Mouse (Mus musculus): ENCODE results near the gene Defb3. TPM values are rescaled to one million over a fixed set of nuclear protein-coding genes. Genes with fewer than 3 reads are reported as not detected.
"Not testable (repeated sequence)": the region's sequence is repeated elsewhere in the genome, so short reads cannot be mapped to it uniquely, and the experiment has no call there.

Gene Defb3
- polyA plus RNA-seq (2016; fragmentation: Nextera tagmentation; extraction: Ambion mirVana): not detected in 2 replicates

GRCm38 (mm10) chr8:19293060-19293459 is at the start of gene Defb3:
TSS of gene Defb3 (plus strand) at chr8:19293360.
- not testable (repeated sequence) for ATAC-seq (ENCODE audit: insufficient number of reproducible peaks, insufficient read depth, low FRiP score, low TSS enrichment, low read depth); H3K27ac ChIP-seq; H3K4me1 ChIP-seq (replicated peaks); H3K27me3 ChIP-seq; H3K4me3 ChIP-seq (replicated peaks); H3K36me3 ChIP-seq; H3K4me2 ChIP-seq; H3K9me3 ChIP-seq; H3K9ac ChIP-seq (replicated peaks)
- WGBS: 52% methylated on average over 2 of the region's 2 CpGs

- no peak within 1 kb of the TSS for H3K9ac ChIP-seq (replicated peaks)
- 89% methylated on average over 5 of the region's 5 CpGs for WGBS
- no peaks in the 10 kb centered on the region for H3K4me1 ChIP-seq (replicated peaks)
- H3K27me3 ChIP-seq: no peaks in the 10 kb centered on the region
- no peak within 1 kb of the TSS for H3K4me3 ChIP-seq (replicated peaks)
- H3K9me3 ChIP-seq: 0 out of 2 replicates have a peak, but pooled peaks cover 5% of the 10 kb centered on the region
- ATAC-seq (ENCODE audit: insufficient number of reproducible peaks, insufficient read depth, low FRiP score, low TSS enrichment, low read depth): no peak
- H3K36me3 ChIP-seq: no peaks in the 10 kb centered on the region
- H3K4me2 ChIP-seq: no peak within 1 kb of the TSS
- H3K27ac ChIP-seq: no peak within 1 kb of the TSS
These were observed 45.9 kb upstream of the Defb3 start, which contains the start of gene Defb5 for GRCm38 (mm10) chr8:19247280-19247679. TSS of gene Defb5 (plus strand) at chr8:19247580.

DNA sequence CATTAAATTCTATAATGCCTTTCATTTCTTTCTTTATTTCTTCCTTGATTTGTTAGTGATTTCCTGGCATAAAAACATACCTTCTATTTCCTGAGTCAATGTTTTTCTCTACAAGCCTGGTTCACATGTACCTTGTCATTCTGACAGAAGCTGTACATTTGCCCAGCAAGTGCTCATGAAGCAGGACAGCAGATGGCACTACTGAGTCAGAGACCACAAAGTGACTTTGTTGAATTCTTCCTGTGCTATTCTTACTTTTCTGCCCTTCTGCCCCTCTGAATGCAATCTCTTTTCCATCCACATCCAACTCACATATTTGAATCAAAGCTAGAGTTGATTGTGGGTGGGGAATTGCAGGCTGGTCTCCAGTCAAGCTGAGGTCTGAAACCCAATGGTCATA is 35.0 kb upstream of the Defb3 start:
- Histone ChIP-seq H3K4me1 (replicated peaks) (no peaks in the 10 kb centered on the region), H3K9ac (replicated peaks) (no peak overlapping the region), H3K27me3 (no peaks in the 10 kb centered on the region), H3K4me3 (replicated peaks) (no peak overlapping the region), H3K27ac (no peak overlapping the region), H3K9me3 (0 out of 2 replicates have a peak, but pooled peaks cover 11% of the 10 kb centered on the region), H3K36me3 (no peaks in the 10 kb centered on the region), H3K4me2 (no peak overlapping the region)
- no peak for ATAC-seq (ENCODE audit: insufficient number of reproducible peaks, insufficient read depth, low FRiP score, low TSS enrichment, low read depth)

- Histone ChIP-seq H3K27ac (no peak overlapping the region), H3K9ac (replicated peaks) (no peak overlapping the region), H3K4me2 (no peak overlapping the region), H3K4me1 (replicated peaks) (no peaks in the 10 kb centered on the region), H3K9me3 (0 out of 2 replicates have a peak, but pooled peaks cover 3% of the 10 kb centered on the region), H3K36me3 (no peaks in the 10 kb centered on the region), H3K4me3 (replicated peaks) (no peak overlapping the region), H3K27me3 (no peaks in the 10 kb centered on the region)
- no peak for ATAC-seq (ENCODE audit: insufficient number of reproducible peaks, insufficient read depth, low FRiP score, low TSS enrichment, low read depth)
- 40% methylated on average over 3 of the region's 3 CpGs for WGBS
These were observed 33.5 kb upstream of the Defb3 start for GRCm38 (mm10) chr8:19259667-19260066.

- not testable (repeated sequence) for ATAC-seq (ENCODE audit: insufficient number of reproducible peaks, insufficient read depth, low FRiP score, low TSS enrichment, low read depth)
These were observed 5.2 kb downstream of the Defb3 start for GRCm38 (mm10) chr8:19298361-19298760.

GRCm38 (mm10) chr8:19331836-19332235 is 38.7 kb downstream of the Defb3 start:
- Histone ChIP-seq H3K27me3 (no peaks in the 10 kb centered on the region), H3K36me3 (no peaks in the 10 kb centered on the region), H3K9ac (replicated peaks) (no peak overlapping the region), H3K4me3 (replicated peaks) (no peak overlapping the region), H3K4me2 (no peak overlapping the region), H3K4me1 (replicated peaks) (no peaks in the 10 kb centered on the region), H3K9me3 (no peaks in the 10 kb centered on the region; the same call in 1 of the 2 replicates), H3K27ac (no peak overlapping the region)
- 11% methylated on average over 3 of the region's 3 CpGs for WGBS
- ATAC-seq (ENCODE audit: insufficient number of reproducible peaks, insufficient read depth, low FRiP score, low TSS enrichment, low read depth): no peak

More at GRCm38 (mm10) chr8:19298361-19298760, 5.2 kb downstream of the Defb3 start:
- WGBS: 64% methylated on average over 3 of the region's 3 CpGs
- H3K4me3 ChIP-seq (replicated peaks); H3K9me3 ChIP-seq; H3K4me2 ChIP-seq; H3K36me3 ChIP-seq; H3K27me3 ChIP-seq; H3K4me1 ChIP-seq (replicated peaks); H3K27ac ChIP-seq; H3K9ac ChIP-seq (replicated peaks): not testable (repeated sequence)

Other genes starting within 250 kb of the Defb3 start
- not detected in 2 replicates for gene Defb39, start 228.6 kb upstream of the Defb3 start, polyA plus RNA-seq (2016; fragmentation: Nextera tagmentation; extraction: Ambion mirVana)
- not detected in 2 replicates for gene Defb12, start 178.5 kb upstream of the Defb3 start, polyA plus RNA-seq (2016; fragmentation: Nextera tagmentation; extraction: Ambion mirVana)
- not detected in 2 replicates for gene Defb34, start 169.6 kb upstream of the Defb3 start, polyA plus RNA-seq (2016; fragmentation: Nextera tagmentation; extraction: Ambion mirVana)
- gene Gm45826, start 152.6 kb upstream of the Defb3 start, polyA plus RNA-seq (2016; fragmentation: Nextera tagmentation; extraction: Ambion mirVana): not detected in 2 replicates
- not detected in 2 replicates for gene Defb14, start 99.0 kb upstream of the Defb3 start, polyA plus RNA-seq (2016; fragmentation: Nextera tagmentation; extraction: Ambion mirVana)
- gene Defb4, start 94.7 kb upstream of the Defb3 start, polyA plus RNA-seq (2016; fragmentation: Nextera tagmentation; extraction: Ambion mirVana): not detected in 2 replicates
- not detected in 2 replicates for gene Defb6, start 67.9 kb upstream of the Defb3 start, polyA plus RNA-seq (2016; fragmentation: Nextera tagmentation; extraction: Ambion mirVana)
- gene Defb46, start 53.4 kb upstream of the Defb3 start, polyA plus RNA-seq (2016; fragmentation: Nextera tagmentation; extraction: Ambion mirVana): not detected in 2 replicates
- gene Defb5, start 45.8 kb upstream of the Defb3 start, polyA plus RNA-seq (2016; fragmentation: Nextera tagmentation; extraction: Ambion mirVana): not detected in 2 replicates
- not detected in 2 replicates for gene Defb8, start 154.2 kb downstream of the Defb3 start, polyA plus RNA-seq (2016; fragmentation: Nextera tagmentation; extraction: Ambion mirVana)
- gene Defb7, start 201.7 kb downstream of the Defb3 start, polyA plus RNA-seq (2016; fragmentation: Nextera tagmentation; extraction: Ambion mirVana): not detected in 2 replicates